Mouse (Mus musculus) thymus, postnatal 36 days (tissue): Measurements from ENCODE around the gene Dnajc22.

ENCODE experiments used
- DNase-seq, 2 experiments: peaks; one replicate each; pipeline ENCODE4 v3.0.0; 2022; ENCODE audit warnings: mixed read lengths in 2 of 2

The Dnajc22 gene

GRCm38 (mm10) chr15:99087253-99088075, 5.5 kb upstream of the Dnajc22 start, which contains the start of gene C1ql4:
C1ql4 (minus strand) TSS chr15:99087817.
- DNase-seq: peak; percentile 45 to 52

GRCm38 (mm10) chr15:99088292-99088691, 4.7 kb upstream of the Dnajc22 start:
- peak; percentile 76 to 79 for DNase-seq

GRCm38 (mm10) chr15:99089069-99089468, 3.9 kb upstream of the Dnajc22 start:
- DNase-seq: no peak

GRCm38 (mm10) chr15:99093291-99094258, 605 bp downstream of the Dnajc22 start:
- no peak for DNase-seq

- no peak for DNase-seq
These were observed 1.8 kb downstream of the Dnajc22 start for GRCm38 (mm10) chr15:99094631-99095270.

GRCm38 (mm10) chr15:99095356-99095755, 2.4 kb downstream of the Dnajc22 start:
- DNase-seq: no peak

GRCm38 (mm10) chr15:99096061-99096793, 3.3 kb downstream of the Dnajc22 start:
- DNase-seq: no peak

GRCm38 (mm10) chr15:99096831-99097500, 4.0 kb downstream of the Dnajc22 start:
- no peak for DNase-seq

- DNase-seq: no peak
These were observed 5.0 kb downstream of the Dnajc22 start for GRCm38 (mm10) chr15:99097840-99098492.

GRCm38 (mm10) chr15:99098493-99098861, 5.5 kb downstream of the Dnajc22 start:
- no peak for DNase-seq

GRCm38 (mm10) chr15:99099139-99099556, 6.2 kb downstream of the Dnajc22 start:
- DNase-seq: peak; percentile 24 to 39

- DNase-seq: no peak
These were observed 7.0 kb downstream of the Dnajc22 start for GRCm38 (mm10) chr15:99099984-99100383.

GRCm38 (mm10) chr15:99105238-99105637, 12.3 kb downstream of the Dnajc22 start:
- DNase-seq: no peak

- no peak for DNase-seq
These were observed 14.9 kb downstream of the Dnajc22 start for GRCm38 (mm10) chr15:99107866-99108265.

GRCm38 (mm10) chr15:99111139-99111538, 18.2 kb downstream of the Dnajc22 start:
- DNase-seq: no peak

GRCm38 (mm10) chr15:99111809-99112208, 18.8 kb downstream of the Dnajc22 start:
- DNase-seq: no peak

GRCm38 (mm10) chr15:99112843-99113395, 19.9 kb downstream of the Dnajc22 start:
- DNase-seq: no peak

GRCm38 (mm10) chr15:99113396-99113975, 20.5 kb downstream of the Dnajc22 start:
- no peak for DNase-seq

GRCm38 (mm10) chr15:99114312-99115064, 21.5 kb downstream of the Dnajc22 start:
- no peak for DNase-seq

GRCm38 (mm10) chr15:99115065-99115423, 22.1 kb downstream of the Dnajc22 start:
- DNase-seq: no peak
